Mouse (Mus musculus): ENCODE measurements at regions not wholly inside any gene's neighbourhood (a gene's known extent, or its start where the extent isn't known, plus 50 kb on each side); places are given as distances from the start of the nearest gene placed in this dataset.

DNA sequence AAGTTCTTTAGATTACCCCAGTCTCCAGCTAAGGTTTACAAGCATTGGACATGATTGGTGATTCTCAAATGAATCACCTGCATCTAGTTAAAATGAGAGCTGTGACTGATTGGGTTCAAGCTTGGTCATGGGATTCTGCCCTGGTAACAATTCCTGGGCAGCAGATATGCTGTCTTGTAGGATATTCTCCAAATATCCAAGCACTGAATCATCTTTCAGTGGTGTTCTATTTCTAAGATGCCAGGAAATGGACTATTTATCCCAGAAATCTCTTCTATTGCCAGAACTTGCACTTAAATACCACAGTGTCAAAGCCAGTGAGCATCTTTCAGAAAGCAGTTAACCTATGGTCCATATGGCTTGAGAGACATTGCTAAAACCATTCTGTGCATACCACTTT, 475.8 kb upstream of the Cdh11 start:
- H3K4me2 ChIP-seq (ENCODE audit: low read depth), result no peak overlapping the region
- H3K27ac ChIP-seq (ENCODE audit: low read depth, low read length), result no peak overlapping the region
- no peaks in the 10 kb centered on the region for H3K9me3 ChIP-seq (ENCODE audit: low read length)
- ATAC-seq (no peak), DNase-seq (no peak)
- no peaks in the 10 kb centered on the region for H3K4me1 ChIP-seq (ENCODE audit: insufficient read depth)
- no peak overlapping the region for H3K9ac ChIP-seq
- TF ChIP-seq CTCF (IDR thresholded peaks at IDR 0.05; ENCODE audit: low read depth), result no peak
- no peaks in the 10 kb centered on the region for H3K27me3 ChIP-seq (ENCODE audit: insufficient read depth, low read length)
- no peak overlapping the region for H3K4me3 ChIP-seq (ENCODE audit: low read depth, low read length)
- no peaks in the 10 kb centered on the region for H3K36me3 ChIP-seq (ENCODE audit: insufficient read depth)

GRCm38 (mm10) chr8:103270035-103270434, 484.6 kb upstream of the Cdh11 start:
- WGBS, result 78% methylated on average over 3 of the region's 3 CpGs
- no peaks in the 10 kb centered on the region for H3K27me3 ChIP-seq (ENCODE audit: insufficient read depth, low read length)
- no peak overlapping the region for H3K27ac ChIP-seq (ENCODE audit: low read depth, low read length)

DNA sequence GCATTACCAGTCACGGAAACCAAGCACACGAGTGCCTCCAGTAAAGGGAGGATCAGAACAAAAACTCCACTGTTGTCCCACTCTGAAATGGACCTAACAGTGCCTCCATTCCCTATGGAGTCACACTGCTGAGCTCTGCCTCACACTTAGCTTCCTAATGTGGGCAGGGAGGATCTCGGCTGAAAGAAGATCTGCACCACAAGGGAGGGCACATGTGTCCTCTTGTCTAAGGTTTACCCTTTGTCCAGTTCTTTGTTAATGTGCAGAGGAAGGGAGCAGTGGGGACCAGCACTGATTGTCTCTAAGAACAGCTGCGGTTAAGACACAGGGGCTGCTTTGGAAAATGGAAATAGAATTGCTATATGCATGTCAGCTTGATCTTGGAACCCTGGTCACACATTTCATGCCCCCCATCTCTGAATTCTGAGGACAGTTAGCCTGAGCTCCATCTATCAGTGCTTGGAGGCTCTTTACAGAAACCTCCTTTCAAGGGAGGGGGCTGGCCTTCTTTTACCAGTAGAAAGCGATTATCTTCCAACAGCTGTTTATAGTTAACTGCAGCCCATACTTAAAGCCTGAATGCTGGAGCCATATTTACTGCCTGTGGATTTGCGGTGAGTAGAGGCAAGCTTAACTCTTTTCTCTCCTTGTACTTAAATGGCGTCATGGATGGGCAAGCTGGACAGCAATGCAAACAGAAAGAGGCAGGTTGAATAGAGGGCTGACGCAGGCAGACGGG, 485.5 kb upstream of the Cdh11 start:
- no peaks in the 10 kb centered on the region for H3K9me3 ChIP-seq (ENCODE audit: low read length)
- no peak for TF ChIP-seq CTCF (IDR thresholded peaks at IDR 0.05; ENCODE audit: low read depth)
- H3K27ac ChIP-seq (ENCODE audit: low read depth, low read length), result no peak overlapping the region
- no peaks in the 10 kb centered on the region for H3K36me3 ChIP-seq (ENCODE audit: insufficient read depth)
- H3K4me1 ChIP-seq (ENCODE audit: insufficient read depth), result no peaks in the 10 kb centered on the region
- no peak overlapping the region for H3K9ac ChIP-seq
- no peak overlapping the region for H3K4me2 ChIP-seq (ENCODE audit: low read depth)
- H3K27me3 ChIP-seq (ENCODE audit: insufficient read depth, low read length), result no peaks in the 10 kb centered on the region
- H3K4me3 ChIP-seq (ENCODE audit: low read depth, low read length), result no peak overlapping the region
- DNase-seq (no peak), ATAC-seq (peak; percentile 14; the same call in 1 of the 2 replicates)
- 36% methylated on average over 9 of the region's 9 CpGs for WGBS

More at GRCm38 (mm10) chr8:103270035-103270434, 484.6 kb upstream of the Cdh11 start:
- Histone ChIP-seq H3K4me1 (ENCODE audit: insufficient read depth) (no peaks in the 10 kb centered on the region), H3K36me3 (ENCODE audit: insufficient read depth) (no peaks in the 10 kb centered on the region), H3K4me2 (ENCODE audit: low read depth) (no peak overlapping the region), H3K9ac (no peak overlapping the region), H3K9me3 (ENCODE audit: low read length) (no peaks in the 10 kb centered on the region), H3K4me3 (ENCODE audit: low read depth, low read length) (no peak overlapping the region)
- ATAC-seq (no peak), DNase-seq (no peak)
- no peak for TF ChIP-seq CTCF (IDR thresholded peaks at IDR 0.05; ENCODE audit: low read depth)

- no peak overlapping the region for H3K4me3 ChIP-seq (ENCODE audit: low read depth, low read length)
- H3K4me1 ChIP-seq (ENCODE audit: insufficient read depth), result no peaks in the 10 kb centered on the region
- no peak overlapping the region for H3K9ac ChIP-seq
- DNase-seq, result peak; percentile 61
- H3K9me3 ChIP-seq (ENCODE audit: low read length), result no peaks in the 10 kb centered on the region
- no peak overlapping the region for H3K27ac ChIP-seq (ENCODE audit: low read depth, low read length)
- H3K4me2 ChIP-seq (ENCODE audit: low read depth), result no peak overlapping the region
- WGBS, result 9% methylated on average over 5 of the region's 5 CpGs
- no peaks in the 10 kb centered on the region for H3K27me3 ChIP-seq (ENCODE audit: insufficient read depth, low read length)
- H3K36me3 ChIP-seq (ENCODE audit: insufficient read depth), result no peaks in the 10 kb centered on the region
- TF ChIP-seq CTCF (IDR thresholded peaks at IDR 0.05; ENCODE audit: low read depth), result no peak
- ATAC-seq, result peak; percentile 92
Observed at GRCm38 (mm10) chr8:103272305-103273079, 487.1 kb upstream of the Cdh11 start.

- WGBS, result 87% methylated on average over 2 of the region's 2 CpGs
- no peak overlapping the region for H3K27ac ChIP-seq (ENCODE audit: low read depth, low read length)
Observed at GRCm38 (mm10) chr8:103273476-103273875, 488.0 kb upstream of the Cdh11 start.

DNA sequence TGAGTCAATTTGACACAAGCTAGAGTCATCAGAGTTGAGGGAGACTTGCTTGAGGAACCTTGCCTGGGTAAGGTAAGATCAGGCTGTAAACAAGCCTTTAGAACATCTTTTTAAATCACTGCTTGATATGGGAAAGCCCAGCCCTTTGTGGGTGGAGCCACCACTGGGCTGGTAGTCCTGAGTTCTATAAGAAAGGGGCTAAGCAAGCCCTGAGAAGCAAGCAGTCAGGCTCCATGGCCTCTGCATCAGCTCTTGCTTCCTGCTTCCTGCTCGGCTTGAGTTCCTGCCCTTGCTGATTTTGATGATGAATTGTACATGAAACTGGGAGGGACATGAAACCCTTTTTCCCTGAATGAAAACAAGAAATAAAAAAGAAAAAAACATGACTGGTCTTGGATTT, 496.4 kb upstream of the Cdh11 start:
- Histone ChIP-seq H3K27ac (ENCODE audit: low read depth, low read length) (no peak overlapping the region), H3K9me3 (ENCODE audit: low read length) (no peaks in the 10 kb centered on the region), H3K36me3 (ENCODE audit: insufficient read depth) (no peaks in the 10 kb centered on the region), H3K9ac (no peak overlapping the region), H3K4me2 (ENCODE audit: low read depth) (no peak overlapping the region), H3K27me3 (ENCODE audit: insufficient read depth, low read length) (no peaks in the 10 kb centered on the region), H3K4me1 (ENCODE audit: insufficient read depth) (no peaks in the 10 kb centered on the region), H3K4me3 (ENCODE audit: low read depth, low read length) (no peak overlapping the region)
- no peak for ATAC-seq
- 33% methylated on average over 1 of the region's 1 CpGs for WGBS
- TF ChIP-seq CTCF (IDR thresholded peaks at IDR 0.05; ENCODE audit: low read depth), result no peak
- DNase-seq, result no peak

More at GRCm38 (mm10) chr8:103273476-103273875, 488.0 kb upstream of the Cdh11 start:
- no peaks in the 10 kb centered on the region for H3K9me3 ChIP-seq (ENCODE audit: low read length)
- DNase-seq (no peak), ATAC-seq (no peak)
- H3K4me3 ChIP-seq (ENCODE audit: low read depth, low read length), result no peak overlapping the region
- no peak for TF ChIP-seq CTCF (IDR thresholded peaks at IDR 0.05; ENCODE audit: low read depth)
- no peaks in the 10 kb centered on the region for H3K4me1 ChIP-seq (ENCODE audit: insufficient read depth)
- no peaks in the 10 kb centered on the region for H3K36me3 ChIP-seq (ENCODE audit: insufficient read depth)
- H3K27me3 ChIP-seq (ENCODE audit: insufficient read depth, low read length), result no peaks in the 10 kb centered on the region
- no peak overlapping the region for H3K9ac ChIP-seq
- H3K4me2 ChIP-seq (ENCODE audit: low read depth), result no peak overlapping the region

DNA sequence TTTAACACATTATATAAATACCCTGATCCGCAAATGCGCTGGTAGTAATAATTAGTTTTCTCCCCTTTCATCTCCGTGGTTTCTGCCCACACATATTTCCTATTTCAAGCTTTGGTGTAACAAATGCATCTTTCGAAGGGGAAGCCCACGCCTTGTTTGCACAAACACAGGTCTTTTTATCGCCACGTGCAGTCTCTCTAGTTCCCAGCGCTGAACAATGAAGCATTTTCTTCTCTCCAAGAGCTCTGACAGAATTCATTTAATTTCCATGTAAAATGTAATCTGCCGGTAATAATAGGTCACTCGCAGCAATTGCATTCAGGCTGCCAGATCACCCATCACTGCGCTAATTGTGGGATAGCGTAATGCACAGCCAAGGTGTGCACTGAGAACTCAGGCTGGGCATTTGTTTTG, 503.1 kb upstream of the Cdh11 start:
- no peaks in the 10 kb centered on the region for H3K9me3 ChIP-seq (ENCODE audit: low read length)
- H3K4me3 ChIP-seq (ENCODE audit: low read depth, low read length), result 0 out of 2 replicates have a peak overlapping the region, but pooled peaks have one; percentile 20
- H3K27me3 ChIP-seq (ENCODE audit: insufficient read depth, low read length), result no peaks in the 10 kb centered on the region; the same call in 1 of the 2 replicates
- H3K36me3 ChIP-seq (ENCODE audit: insufficient read depth), result no peaks in the 10 kb centered on the region
- H3K4me2 ChIP-seq (ENCODE audit: low read depth), result peak overlapping the region; percentile 32
- no peak for TF ChIP-seq CTCF (IDR thresholded peaks at IDR 0.05; ENCODE audit: low read depth)
- WGBS, result 11% methylated on average over 12 of the region's 12 CpGs
- ATAC-seq (peak; percentile 25; the same call in 1 of the 2 replicates), DNase-seq (peak; percentile 43)
- no peak overlapping the region for H3K9ac ChIP-seq
- H3K4me1 ChIP-seq (ENCODE audit: insufficient read depth), result peaks cover 11% of the 10 kb centered on the region; the same call in 1 of the 2 replicates
- no peak overlapping the region for H3K27ac ChIP-seq (ENCODE audit: low read depth, low read length)
